Mouse (Mus musculus): ENCODE results near the gene Arl8a. TPM values are rescaled to one million over a fixed set of nuclear protein-coding genes. Genes with fewer than 3 reads are reported as not detected.
A peak's percentile ranks its signal among the peaks of the same experiment; 100 is the strongest.
"Not testable (repeated sequence)": the region's sequence is repeated elsewhere in the genome, so short reads cannot be mapped to it uniquely, and the experiment has no call there.

Gene Arl8a
- 61.8 and 67.1 TPM in 2 replicates for polyA plus RNA-seq (2015; fragmentation: Nextera tagmentation; extraction: Ambion mirVana)

- WGBS: under 1% methylated on average over 77 of the region's 78 CpGs
- Histone ChIP-seq H3K27me3 (0 out of 2 replicates have a peak, but pooled peaks cover 3% of the 10 kb centered on the region), H3K9me3 (no peaks in the 10 kb centered on the region)
Observed at GRCm38 (mm10) chr1:135146077-135146945, at the start of gene Arl8a. TSS of gene Arl8a (plus strand) at chr1:135146824.

DNA sequence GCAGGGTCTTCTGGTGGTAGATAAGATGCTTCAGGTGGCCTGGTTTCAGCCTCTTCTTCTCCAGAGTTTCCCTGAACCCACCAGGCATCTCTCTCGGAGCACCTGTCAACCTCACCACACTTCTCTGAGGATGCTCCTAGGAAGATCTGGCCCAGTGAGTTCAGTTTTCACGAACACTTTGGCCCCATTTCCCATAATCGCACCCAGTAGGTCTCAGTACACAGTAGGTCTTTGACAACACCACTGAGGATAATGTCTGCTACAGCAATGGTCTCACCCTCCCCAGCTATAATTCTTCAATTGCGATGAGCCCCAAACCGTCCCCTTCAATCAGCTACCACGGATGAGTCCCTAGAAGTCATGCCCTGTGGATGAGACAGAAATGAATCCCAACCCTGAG lies 49.2 kb upstream of the Arl8a start:
- WGBS: 92% methylated on average over 6 of the region's 6 CpGs
- Histone ChIP-seq H3K9me3 (no peaks in the 10 kb centered on the region), H3K27ac (no peak overlapping the region), H3K9ac (no peak overlapping the region), H3K4me1 (peaks cover 32% of the 10 kb centered on the region), H3K4me2 (replicated peaks) (no peak overlapping the region), H3K36me3 (no peaks in the 10 kb centered on the region), H3K27me3 (peaks cover 41% of the 10 kb centered on the region), H3K4me3 (no peak overlapping the region)
- ATAC-seq (ENCODE audit: low FRiP score, low read depth): no peak

More at GRCm38 (mm10) chr1:135146077-135146945, at the start of gene Arl8a:
- ATAC-seq (ENCODE audit: low FRiP score, low read depth): peak; percentile 88
- Histone ChIP-seq H3K27ac (peak within 1 kb of the TSS; percentile 91), H3K36me3 (peaks cover 4% of the 10 kb centered on the region), H3K4me2 (replicated peaks) (peak within 1 kb of the TSS; percentile 91), H3K4me3 (peak within 1 kb of the TSS; percentile 98), H3K9ac (peak within 1 kb of the TSS; percentile 97), H3K4me1 (peaks cover 22% of the 10 kb centered on the region)

- Histone ChIP-seq H3K9ac (no peak overlapping the region), H3K4me2 (replicated peaks) (no peak overlapping the region), H3K27me3 (peaks cover 51% of the 10 kb centered on the region), H3K27ac (no peak overlapping the region), H3K9me3 (no peaks in the 10 kb centered on the region), H3K4me1 (peaks cover 32% of the 10 kb centered on the region), H3K4me3 (no peak overlapping the region), H3K36me3 (no peaks in the 10 kb centered on the region)
- WGBS: 77% methylated on average over 7 of the region's 7 CpGs
- ATAC-seq (ENCODE audit: low FRiP score, low read depth): no peak
Observed at GRCm38 (mm10) chr1:135098441-135098840, 48.2 kb upstream of the Arl8a start.

DNA sequence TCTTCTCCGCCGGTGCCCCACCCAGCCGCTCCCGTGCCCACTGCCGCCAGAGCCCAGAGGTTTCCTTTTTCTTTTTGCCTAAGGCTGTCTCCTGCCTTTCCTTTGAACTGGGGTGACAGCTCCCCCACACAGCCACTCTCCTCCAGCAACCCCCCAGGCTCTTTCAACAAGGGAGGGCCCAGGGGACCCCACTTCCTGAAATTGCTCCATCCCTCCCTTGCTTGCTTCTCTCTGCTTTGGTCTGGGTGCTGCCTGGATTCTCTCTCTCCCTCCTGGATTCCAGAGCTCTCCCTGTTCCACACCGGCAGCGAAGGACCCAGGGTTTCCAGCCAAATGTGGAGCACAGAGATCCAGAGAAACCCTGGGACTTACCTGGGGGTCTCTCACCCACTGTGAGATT lies 46.2 kb upstream of the Arl8a start:
- 52% methylated on average over 7 of the region's 7 CpGs for WGBS
- H3K4me1 ChIP-seq: peaks cover 35% of the 10 kb centered on the region
- peak overlapping the region; percentile 19; the same call in 1 of the 2 replicates for H3K9ac ChIP-seq
- no peak overlapping the region for H3K4me3 ChIP-seq
- no peak for ATAC-seq (ENCODE audit: low FRiP score, low read depth)
- no peak overlapping the region for H3K4me2 ChIP-seq (replicated peaks)
- H3K27me3 ChIP-seq: peaks cover 70% of the 10 kb centered on the region
- H3K9me3 ChIP-seq: no peaks in the 10 kb centered on the region
- no peak overlapping the region for H3K27ac ChIP-seq
- H3K36me3 ChIP-seq: no peaks in the 10 kb centered on the region

- WGBS: under 1% methylated on average over 37 of the region's 40 CpGs
Observed at GRCm38 (mm10) chr1:135105124-135105523, 41.5 kb upstream of the Arl8a start, which contains the start of gene Lgr6. TSS of gene Lgr6 (minus strand) at chr1:135105276.

GRCm38 (mm10) chr1:135105951-135106350 lies 40.7 kb upstream of the Arl8a start:
- no peaks in the 10 kb centered on the region for H3K9me3 ChIP-seq
- no peaks in the 10 kb centered on the region for H3K36me3 ChIP-seq
- H3K9ac ChIP-seq: no peak overlapping the region
- no peak for ATAC-seq (ENCODE audit: low FRiP score, low read depth)
- H3K27me3 ChIP-seq: peaks cover 73% of the 10 kb centered on the region
- peaks cover 15% of the 10 kb centered on the region for H3K4me1 ChIP-seq
- 1% methylated on average over 8 of the region's 8 CpGs for WGBS
- H3K4me3 ChIP-seq: 0 out of 2 replicates have a peak overlapping the region, but pooled peaks have one; percentile 50
- no peak overlapping the region for H3K27ac ChIP-seq
- H3K4me2 ChIP-seq (replicated peaks): peak overlapping the region; percentile 76

More at GRCm38 (mm10) chr1:135105124-135105523, 41.5 kb upstream of the Arl8a start, which contains the start of gene Lgr6:
- ATAC-seq (ENCODE audit: low FRiP score, low read depth): peak; percentile 45; the same call in 1 of the 2 replicates
- peaks cover 19% of the 10 kb centered on the region for H3K4me1 ChIP-seq
- H3K27ac ChIP-seq: no peak within 1 kb of the TSS
- H3K27me3 ChIP-seq: peaks cover 79% of the 10 kb centered on the region
- H3K9ac ChIP-seq: peak within 1 kb of the TSS; percentile 59
- peak within 1 kb of the TSS; percentile 76 for H3K4me2 ChIP-seq (replicated peaks)
- no peaks in the 10 kb centered on the region for H3K9me3 ChIP-seq
- H3K36me3 ChIP-seq: no peaks in the 10 kb centered on the region
- H3K4me3 ChIP-seq: peak within 1 kb of the TSS; percentile 50

GRCm38 (mm10) chr1:135108611-135109010 lies 38.0 kb upstream of the Arl8a start:
- Histone ChIP-seq H3K9ac (no peak overlapping the region), H3K27ac (no peak overlapping the region), H3K4me3 (no peak overlapping the region), H3K27me3 (peaks cover 49% of the 10 kb centered on the region), H3K4me2 (replicated peaks) (no peak overlapping the region), H3K36me3 (no peaks in the 10 kb centered on the region), H3K9me3 (no peaks in the 10 kb centered on the region), H3K4me1 (peaks cover 15% of the 10 kb centered on the region)
- 36% methylated on average over 6 of the region's 6 CpGs for WGBS
- ATAC-seq (ENCODE audit: low FRiP score, low read depth): no peak

DNA sequence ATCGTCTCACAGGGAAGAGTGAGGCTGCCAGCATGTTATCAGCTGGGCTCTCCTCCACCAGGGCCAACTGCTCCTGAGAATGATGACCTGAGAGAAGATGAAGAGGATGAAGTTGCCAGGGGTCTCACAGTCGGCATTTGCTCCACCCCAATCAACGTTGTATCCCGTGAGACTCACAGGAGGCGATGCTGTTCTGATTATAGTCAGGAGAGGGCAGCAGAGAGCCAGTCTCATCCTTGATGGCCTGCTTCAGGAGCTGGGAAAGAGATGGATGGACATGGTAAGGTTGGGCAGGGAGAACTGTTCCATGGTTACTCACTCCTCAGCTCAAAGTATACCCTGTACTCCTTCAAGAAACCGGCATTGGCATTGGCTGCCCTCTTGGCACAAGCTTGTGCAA lies 36.5 kb upstream of the Arl8a start:
- Histone ChIP-seq H3K4me1 (peaks cover 9% of the 10 kb centered on the region; the same call in 1 of the 2 replicates), H3K36me3 (no peaks in the 10 kb centered on the region), H3K4me2 (replicated peaks) (no peak overlapping the region), H3K27me3 (peaks cover 35% of the 10 kb centered on the region), H3K9me3 (no peaks in the 10 kb centered on the region), H3K27ac (no peak overlapping the region), H3K9ac (no peak overlapping the region), H3K4me3 (no peak overlapping the region)
- 21% methylated on average over 6 of the region's 6 CpGs for whole genome bisulfite sequencing
- ATAC-seq (ENCODE audit: low FRiP score, low read depth): no peak

GRCm38 (mm10) chr1:135111271-135111670 lies 35.4 kb upstream of the Arl8a start:
- H3K4me2 ChIP-seq (replicated peaks); H3K27ac ChIP-seq; ATAC-seq (ENCODE audit: low FRiP score, low read depth); H3K9ac ChIP-seq; H3K4me1 ChIP-seq; H3K9me3 ChIP-seq; H3K4me3 ChIP-seq; H3K36me3 ChIP-seq: not testable (repeated sequence)
- whole genome bisulfite sequencing: 57% methylated on average over 4 of the region's 5 CpGs
- peaks cover 23% of the 10 kb centered on the region for H3K27me3 ChIP-seq

GRCm38 (mm10) chr1:135112661-135113060 lies 34.0 kb upstream of the Arl8a start:
- Histone ChIP-seq H3K4me2 (replicated peaks) (no peak overlapping the region), H3K9me3 (no peaks in the 10 kb centered on the region), H3K36me3 (no peaks in the 10 kb centered on the region), H3K27me3 (peaks cover 9% of the 10 kb centered on the region), H3K9ac (no peak overlapping the region), H3K4me3 (no peak overlapping the region), H3K4me1 (no peaks in the 10 kb centered on the region), H3K27ac (no peak overlapping the region)
- ATAC-seq (ENCODE audit: low FRiP score, low read depth): no peak
- 9% methylated on average over 8 of the region's 8 CpGs for WGBS

DNA sequence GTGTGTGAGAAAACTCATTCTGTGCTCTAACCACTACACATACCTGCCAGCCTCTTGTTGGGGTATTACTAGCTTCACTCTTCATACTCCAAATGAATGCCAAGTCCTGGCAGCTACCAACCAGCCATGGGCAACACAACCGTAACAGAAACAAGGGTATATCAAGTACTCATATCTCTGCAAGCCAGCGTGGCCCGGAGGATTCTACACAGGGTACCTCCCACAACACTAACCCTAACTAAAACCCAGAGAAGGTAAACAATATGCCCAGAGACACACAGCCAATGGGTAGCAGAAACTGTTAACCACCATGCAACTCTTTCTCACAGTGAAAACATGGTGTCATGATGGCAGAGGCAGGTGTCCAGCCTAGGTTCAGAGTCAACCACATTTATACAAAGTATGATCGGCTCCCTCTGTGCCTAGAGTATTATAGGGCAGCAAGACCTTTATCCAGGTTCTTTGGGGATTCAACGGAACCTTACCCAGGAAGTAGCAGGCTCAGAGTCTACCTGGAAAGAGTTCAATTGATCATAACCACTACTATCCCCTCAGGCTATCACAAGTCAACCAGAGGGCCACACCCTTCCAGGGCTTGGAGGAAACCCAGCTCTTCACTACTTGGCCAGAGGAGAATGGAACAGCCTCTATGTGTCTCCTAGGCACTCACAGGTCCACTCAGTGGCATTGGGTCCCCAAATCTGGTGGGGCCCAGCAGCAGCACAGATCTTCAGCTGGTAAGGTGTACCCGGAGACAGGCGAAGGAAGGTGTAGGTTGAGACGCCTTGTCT lies 21.9 kb upstream of the Arl8a start:
- ATAC-seq (ENCODE audit: low FRiP score, low read depth): no peak
- Histone ChIP-seq H3K4me1 (peaks cover 40% of the 10 kb centered on the region), H3K9ac (no peak overlapping the region), H3K9me3 (no peaks in the 10 kb centered on the region), H3K4me3 (no peak overlapping the region), H3K27ac (no peak overlapping the region), H3K27me3 (peaks cover 10% of the 10 kb centered on the region), H3K4me2 (replicated peaks) (no peak overlapping the region), H3K36me3 (no peaks in the 10 kb centered on the region)
- WGBS: 90% methylated on average over 8 of the region's 8 CpGs

DNA sequence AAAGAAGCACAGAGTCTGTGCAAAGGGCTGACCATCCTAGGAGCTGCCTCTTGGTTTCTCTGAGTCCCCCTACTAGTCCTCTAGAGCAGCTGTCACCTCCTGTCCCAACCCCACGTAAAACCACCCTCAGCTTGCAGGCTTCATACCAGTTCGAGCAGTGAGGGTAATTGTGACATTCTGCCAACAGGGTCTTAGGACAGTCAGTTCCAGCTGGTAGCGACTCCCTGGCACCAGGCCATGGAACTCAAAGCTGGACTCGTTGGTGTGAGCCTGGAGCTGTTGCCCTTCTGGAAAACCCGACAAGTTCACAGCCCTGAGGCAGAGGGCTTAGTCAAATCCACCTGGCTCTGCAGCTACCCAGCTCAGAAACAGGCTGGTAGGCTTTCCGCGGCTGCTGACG lies 20.6 kb upstream of the Arl8a start:
- Histone ChIP-seq H3K4me2 (replicated peaks) (peak overlapping the region; percentile 31), H3K9me3 (no peaks in the 10 kb centered on the region), H3K9ac (peak overlapping the region; percentile 48; the same call in 1 of the 2 replicates), H3K4me1 (peaks cover 43% of the 10 kb centered on the region), H3K36me3 (no peaks in the 10 kb centered on the region), H3K4me3 (no peak overlapping the region), H3K27me3 (peaks cover 12% of the 10 kb centered on the region), H3K27ac (peak overlapping the region; percentile 72)
- WGBS: 37% methylated on average over 8 of the region's 8 CpGs
- ATAC-seq (ENCODE audit: low FRiP score, low read depth): no peak

All from limb, embryonic 13.5 days (tissue).